Mouse (Mus musculus): ENCODE measurements around the gene Fabp2. TPM values are rescaled to one million over a fixed set of nuclear protein-coding genes. Genes with fewer than 3 reads are reported as not detected.
"Not testable (repeated sequence)": the region's sequence is repeated elsewhere in the genome, so short reads cannot be mapped to it uniquely, and the experiment has no call there.

Gene Fabp2
- total RNA-seq, 2 experiments from 2014 or later = not detected

DNA sequence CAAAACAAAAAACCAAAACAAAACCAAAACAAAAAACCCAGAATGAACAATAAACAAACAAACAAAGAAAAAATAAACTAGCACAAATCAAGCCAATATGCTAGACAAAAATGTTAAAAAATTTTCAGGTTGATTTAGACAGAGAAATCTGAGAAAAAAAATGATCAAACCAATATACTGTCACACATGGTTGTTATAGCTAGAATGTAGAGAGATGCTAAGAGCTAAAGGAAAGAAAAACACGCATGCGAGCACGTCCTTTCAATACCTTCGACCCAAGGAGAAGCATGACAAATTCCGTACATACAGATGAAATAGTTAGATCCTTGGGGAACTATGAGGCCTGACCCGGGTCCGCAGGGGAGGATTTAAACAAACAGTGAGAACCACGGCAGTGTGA, 24.4 kb downstream of the Fabp2 start, which contains the start of gene Gm10959:
TSS of gene Gm10959 (minus strand) at position 101 of the 400 bp plus-strand sequence.
- no peak for ATAC-seq (replicated peaks; ENCODE audit: poor library complexity)

DNA sequence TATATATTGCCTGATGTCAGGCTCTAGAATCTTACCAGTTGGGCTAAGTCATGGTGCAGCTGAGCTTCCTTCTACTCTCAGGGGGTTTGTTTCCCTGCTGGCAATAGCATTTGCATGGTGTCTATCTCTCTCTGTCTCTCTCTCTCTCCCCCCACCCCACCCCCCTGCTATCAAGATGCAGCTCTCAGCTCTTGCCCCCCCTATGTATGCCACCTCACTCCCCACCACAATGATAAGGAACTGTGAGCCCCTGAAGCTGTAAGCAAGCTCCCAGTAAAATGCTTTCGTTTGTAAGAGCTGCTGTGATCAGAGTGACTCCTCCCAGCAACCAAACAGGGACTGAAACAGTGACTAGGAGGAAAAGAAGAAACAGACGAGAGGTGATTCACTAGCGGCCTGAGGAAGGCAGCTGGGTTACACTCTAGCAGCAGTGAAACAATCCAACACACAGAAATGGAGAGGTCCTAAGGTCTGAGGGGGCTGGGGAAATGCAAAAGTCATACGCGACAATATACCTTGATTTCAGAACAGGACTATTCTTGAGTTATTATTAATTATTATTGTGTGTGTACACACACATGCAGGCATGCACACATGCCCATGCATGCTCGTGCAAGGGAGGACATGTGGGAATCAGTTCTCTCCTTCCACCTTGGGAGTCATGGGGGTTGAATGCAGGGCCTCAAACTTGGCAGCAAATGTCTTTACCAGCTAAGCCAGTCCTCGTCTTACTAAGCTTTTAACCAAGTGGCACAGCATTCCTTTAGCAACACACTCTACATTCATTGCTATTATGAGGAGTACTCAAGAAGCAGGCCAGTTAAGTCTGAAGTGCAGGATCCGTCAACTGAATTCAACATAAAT, 25.9 kb downstream of the Fabp2 start:
- peak; percentile 32 for ATAC-seq (replicated peaks; ENCODE audit: poor library complexity)

DNA sequence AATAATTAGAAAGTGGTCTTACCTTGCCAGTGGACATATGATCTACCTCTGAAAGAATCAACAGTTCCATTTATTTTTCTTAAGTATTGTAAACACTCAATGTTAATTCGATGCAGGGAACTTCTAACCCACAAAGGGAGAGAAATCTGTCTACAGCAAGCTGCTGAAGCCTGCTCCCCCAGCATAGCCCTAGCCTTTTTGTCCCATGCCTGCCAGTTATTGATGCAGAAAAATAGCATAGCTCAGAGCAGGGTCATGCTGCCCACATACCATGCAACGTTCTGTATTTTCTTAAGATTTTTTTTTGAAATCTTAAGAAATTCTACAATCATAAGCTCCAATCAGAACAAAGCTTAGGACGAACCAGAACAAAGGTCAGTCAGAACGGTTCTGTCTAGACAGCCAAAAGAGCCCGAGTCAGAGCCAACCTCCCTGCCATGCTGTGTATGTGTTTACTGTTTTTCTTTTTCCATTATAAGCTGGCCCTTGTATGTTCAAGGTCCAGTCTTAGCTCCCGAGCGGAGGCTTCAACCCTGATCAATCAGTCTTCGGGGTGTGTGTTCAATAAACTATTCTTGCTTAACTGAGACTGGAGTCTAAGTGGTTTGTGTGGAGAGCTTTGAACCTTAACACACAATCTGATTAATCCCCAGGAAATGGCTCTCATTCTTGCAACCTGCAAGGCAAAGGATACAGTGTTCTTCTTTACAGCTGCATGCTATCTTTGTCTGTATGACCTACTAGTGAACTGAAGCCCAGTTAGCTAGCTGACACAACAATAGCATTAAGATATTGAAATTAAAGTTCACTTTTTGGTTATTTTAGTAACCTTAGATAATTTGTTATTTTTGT, 27.0 kb downstream of the Fabp2 start:
- ATAC-seq (replicated peaks; ENCODE audit: poor library complexity) = no peak

DNA sequence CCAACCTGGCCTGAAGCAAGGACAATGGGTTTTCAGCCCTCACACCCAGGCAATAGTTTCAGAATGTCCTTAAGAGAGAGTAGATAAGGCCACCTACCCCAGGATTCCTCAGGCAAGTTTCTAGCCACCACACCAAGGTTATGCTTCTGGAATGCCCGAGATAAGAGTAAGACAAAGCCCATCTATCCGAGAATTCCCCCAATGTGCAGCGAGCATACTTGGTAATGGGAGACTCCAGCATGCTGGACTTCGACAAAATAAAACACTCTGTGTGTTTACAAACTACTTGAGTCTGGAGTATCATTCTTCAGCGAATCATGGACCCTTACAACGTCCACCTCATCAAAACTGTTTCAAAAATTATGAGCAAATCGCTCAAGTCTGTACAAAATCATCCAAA, 28.3 kb downstream of the Fabp2 start:
- ATAC-seq (replicated peaks; ENCODE audit: poor library complexity) = no peak

- ATAC-seq (replicated peaks; ENCODE audit: poor library complexity) = peak; percentile 85
These were observed 29.4 kb downstream of the Fabp2 start, which contains the start of gene 1810037I17Rik for GRCm38 (mm10) chr3:122924009-122924914. Gene 1810037I17Rik, plus strand, starts transcription at chr3:122924203.

DNA sequence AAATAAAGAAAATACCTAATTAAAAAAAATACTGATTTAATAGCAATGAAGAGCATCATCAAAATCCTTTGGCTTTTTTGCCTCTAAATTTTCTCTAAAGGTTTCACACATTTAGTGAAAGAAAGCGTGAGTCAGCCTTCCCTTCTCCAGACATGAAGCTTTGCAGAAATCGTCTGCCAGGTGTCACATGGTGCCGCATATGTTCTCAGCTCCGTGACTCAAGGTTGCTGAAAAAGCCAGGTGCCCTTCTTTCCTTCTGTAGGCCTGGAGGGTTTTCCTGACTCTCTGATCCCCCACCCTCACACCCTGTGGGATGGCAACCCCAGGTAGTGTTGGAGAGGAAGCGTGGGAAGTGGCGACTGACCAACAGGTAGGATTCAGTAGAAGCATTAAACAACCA, 34.9 kb downstream of the Fabp2 start:
- no peak for ATAC-seq (replicated peaks; ENCODE audit: poor library complexity)

- no peak for ATAC-seq (replicated peaks; ENCODE audit: poor library complexity)
These were observed 37.6 kb downstream of the Fabp2 start for GRCm38 (mm10) chr3:122932466-122932865.

DNA sequence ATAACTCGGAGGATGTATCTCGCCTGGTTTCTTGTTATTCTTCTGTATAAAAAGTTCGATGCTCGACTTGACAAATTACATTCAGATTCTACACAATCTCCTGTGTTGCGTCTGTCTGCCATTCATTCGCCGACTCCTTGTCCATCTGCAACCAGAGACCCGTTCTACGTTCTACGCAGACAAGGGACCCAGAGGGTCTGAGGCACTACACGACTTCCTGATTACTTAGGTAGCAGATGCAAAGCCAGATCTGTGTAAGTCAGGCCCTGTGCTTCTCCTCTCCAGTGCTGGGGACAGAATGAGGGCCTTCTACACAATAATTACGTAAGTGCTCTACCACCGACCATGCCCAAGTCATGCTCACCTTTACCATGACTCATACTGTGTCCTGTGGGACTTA, 42.3 kb downstream of the Fabp2 start:
- not testable (repeated sequence) for ATAC-seq (replicated peaks; ENCODE audit: poor library complexity)

- peak; percentile 94 for ATAC-seq (replicated peaks; ENCODE audit: poor library complexity)
These were observed 44.3 kb downstream of the Fabp2 start for GRCm38 (mm10) chr3:122939215-122939614.

DNA sequence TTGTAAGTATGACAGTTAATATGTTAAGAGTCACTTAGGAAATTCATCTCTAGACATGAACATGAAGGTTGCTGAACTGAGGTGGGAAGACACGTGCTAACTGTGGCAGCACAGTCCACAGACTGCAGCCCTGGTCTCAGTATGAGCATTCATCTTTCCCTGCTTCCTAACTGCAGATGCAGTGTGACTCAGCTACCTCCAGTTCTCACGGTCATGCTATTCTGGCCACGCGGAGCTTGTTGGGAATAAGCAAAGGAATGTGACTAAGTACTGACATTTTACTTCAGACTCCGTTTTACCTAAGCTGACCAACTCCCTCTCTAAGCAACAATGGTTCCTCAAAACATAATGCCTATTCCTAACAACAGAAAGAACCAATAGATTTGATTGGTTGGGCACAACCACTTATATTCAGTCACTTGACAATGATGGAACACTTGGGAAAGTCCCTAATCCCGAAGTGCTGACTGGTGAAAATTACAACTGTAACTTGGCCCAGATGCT, 48.6 kb downstream of the Fabp2 start:
- no peak for ATAC-seq (replicated peaks; ENCODE audit: poor library complexity)

Other genes starting within 250 kb of the Fabp2 start
- 1.1 TPM in 2 replicates for gene Pde5a, start 166.1 kb upstream of the Fabp2 start, total RNA-seq (2015)
- gene Pde5a, start 166.1 kb upstream of the Fabp2 start, total RNA-seq (2017) = 1.2 and 1.3 TPM in 2 replicates
- not detected in 2 replicates for gene Gm10959, start 24.3 kb downstream of the Fabp2 start, total RNA-seq (2015)
- not detected in 2 replicates for gene Gm10959, start 24.3 kb downstream of the Fabp2 start, total RNA-seq (2017)
- 65.0 and 75.6 TPM in 2 replicates for gene 1810037I17Rik, start 29.1 kb downstream of the Fabp2 start, total RNA-seq (2015)
- 29.4 and 34.7 TPM in 2 replicates for gene 1810037I17Rik, start 29.1 kb downstream of the Fabp2 start, total RNA-seq (2017)
- gene Usp53, start 89.4 kb downstream of the Fabp2 start, total RNA-seq (2015) = 5.6 and 6.9 TPM in 2 replicates
- gene Usp53, start 89.4 kb downstream of the Fabp2 start, total RNA-seq (2017) = 4.5 and 5.7 TPM in 2 replicates
- gene Myoz2, start 139.9 kb downstream of the Fabp2 start, total RNA-seq (2015) = not detected in 2 replicates
- gene Myoz2, start 139.9 kb downstream of the Fabp2 start, total RNA-seq (2017) = not detected in 2 replicates